Mouse (Mus musculus) limb, embryonic 14.5 days (tissue): Measurements from ENCODE around the gene B4galnt4. TPM values are rescaled to one million over a fixed set of nuclear protein-coding genes. Genes with fewer than 3 reads are reported as not detected.

Source experiments
- ATAC-seq: fragments of 200-750 bp; cut with Nextera tagmentation; 2 replicates; pipeline ENCODE4 v1.8.0; 2017; ENCODE audit warnings: low read depth, moderate number of reproducible peaks, moderate TSS enrichment; ENCODE audit not compliant: low FRiP score
- DNase-seq: peaks from one replicate; pipeline ENCODE4 v3.0.0-alpha.2; 2015; ENCODE audit warnings: low spot score
- H3K27ac ChIP-seq: fragments of 300-500 bp; sonication (generic); replicated peaks from 2 replicates; pipeline ENCODE4 v1.5.1; 2014; ENCODE audit warnings: low read depth, mild to moderate bottlenecking, low read length, moderate library complexity, mixed read lengths
- H3K27me3 ChIP-seq: fragments of 300-500 bp; sonication (generic); 2 replicates; pipeline ENCODE4 v1.6.1; 2014; ENCODE audit warnings: low read length, mixed read lengths; ENCODE audit not compliant: control insufficient read depth, insufficient read depth
- H3K36me3 ChIP-seq: fragments of 300-500 bp; sonication (generic); 2 replicates; pipeline ENCODE4 v1.6.1; 2014; ENCODE audit warnings: mild to moderate bottlenecking, low read length, moderate library complexity, mixed read lengths; ENCODE audit not compliant: control insufficient read depth, insufficient read depth
- H3K4me1 ChIP-seq: fragments of 300-500 bp; sonication (generic); 2 replicates; pipeline ENCODE4 v1.6.1; 2014; ENCODE audit warnings: antibody characterized with exemption, low read length, mixed read lengths; ENCODE audit not compliant: control insufficient read depth, insufficient read depth
- H3K4me2 ChIP-seq: fragments of 300-500 bp; sonication (generic); replicated peaks from 2 replicates; pipeline ENCODE4 v1.6.1; 2014; ENCODE audit warnings: low read depth, mild to moderate bottlenecking, low read length, moderate library complexity; ENCODE audit not compliant: severe bottlenecking
- H3K4me3 ChIP-seq: fragments of 300-500 bp; sonication (generic); replicated peaks from 2 replicates; pipeline ENCODE4 v1.5.1; 2014; ENCODE audit warnings: low read length
- H3K9ac ChIP-seq: fragments of 300-500 bp; sonication (generic); 2 replicates; pipeline ENCODE4 v1.6.1; 2014; ENCODE audit warnings: mild to moderate bottlenecking, low read depth, low read length, moderate library complexity; ENCODE audit not compliant: severe bottlenecking
- H3K9me3 ChIP-seq: fragments of 300-500 bp; sonication (generic); 2 replicates; pipeline ENCODE4 v1.6.1; 2016; ENCODE audit warnings: low read length; ENCODE audit not compliant: control insufficient read depth
- POLR2A ChIP-seq: fragments of 200-500 bp; IDR thresholded peaks from 2 replicates; pipeline ENCODE4 v1.8.0; 2012; ENCODE audit warnings: inconsistent platforms, mild to moderate bottlenecking, moderate library complexity, borderline replicate concordance; ENCODE audit not compliant: insufficient read depth, insufficient read length; ENCODE audit errors: extremely low read depth
- WGBS: fragments of 180-500 bp; shearing (Covaris S2); extraction: QIAGEN DNeasy Blood & Tissue Kit; methylation state at CpG from one replicate; pipeline ENCODE4 v1.1.7; 2014; 5-methylcytosine and 5-hydroxymethylcytosine counted together
- polyA plus RNA-seq, 2 experiments: library from polyadenylated mRNA; depleted of rRNA in 1 of 2; stranded (reverse) in 1 of 2; unstranded in 1 of 2; fragments of >200 nt; fragmentation: Nextera tagmentation in 1 of 2; extraction: Ambion mirVana in 1 of 2; gene quantifications; 2 replicates each; pipeline versions ENCODE4 v1.2.1 to v1.2.3; 2012 to 2014

Gene B4galnt4
- polyA plus RNA-seq, 2 experiments: 12.3 to 46.5 TPM

DNA sequence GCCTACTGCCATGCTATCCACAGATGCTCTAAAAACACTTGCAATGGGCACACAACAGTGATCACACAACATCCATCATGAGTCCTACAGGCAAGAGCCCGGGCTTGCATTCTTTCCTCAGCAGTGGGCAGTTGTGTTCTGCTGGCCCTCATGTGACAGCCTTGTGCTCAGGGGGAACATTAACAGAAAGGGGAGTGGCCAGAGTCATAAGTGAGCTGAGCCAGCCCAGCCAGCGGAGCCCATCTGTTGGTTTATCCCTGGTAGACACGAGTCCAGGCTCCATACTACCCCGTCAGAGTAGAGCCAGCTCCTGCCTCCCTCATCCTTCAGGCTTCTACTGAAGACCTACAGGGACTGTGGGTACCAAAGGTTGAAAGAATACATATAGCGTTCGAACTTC lies 33.0 kb downstream of the B4galnt4 start:
- Histone ChIP-seq H3K4me3 (no peak overlapping the region), H3K27me3 (peaks cover 9% of the 10 kb centered on the region), H3K9me3 (no peaks in the 10 kb centered on the region), H3K27ac (no peak overlapping the region), H3K9ac (no peak overlapping the region), H3K4me2 (no peak overlapping the region), H3K4me1 (no peaks in the 10 kb centered on the region), H3K36me3 (no peaks in the 10 kb centered on the region)
- 66% methylated on average over 6 of the region's 6 CpGs for WGBS
- ATAC-seq (no peak), DNase-seq (no peak)
- TF ChIP-seq POLR2A: no peak

DNA sequence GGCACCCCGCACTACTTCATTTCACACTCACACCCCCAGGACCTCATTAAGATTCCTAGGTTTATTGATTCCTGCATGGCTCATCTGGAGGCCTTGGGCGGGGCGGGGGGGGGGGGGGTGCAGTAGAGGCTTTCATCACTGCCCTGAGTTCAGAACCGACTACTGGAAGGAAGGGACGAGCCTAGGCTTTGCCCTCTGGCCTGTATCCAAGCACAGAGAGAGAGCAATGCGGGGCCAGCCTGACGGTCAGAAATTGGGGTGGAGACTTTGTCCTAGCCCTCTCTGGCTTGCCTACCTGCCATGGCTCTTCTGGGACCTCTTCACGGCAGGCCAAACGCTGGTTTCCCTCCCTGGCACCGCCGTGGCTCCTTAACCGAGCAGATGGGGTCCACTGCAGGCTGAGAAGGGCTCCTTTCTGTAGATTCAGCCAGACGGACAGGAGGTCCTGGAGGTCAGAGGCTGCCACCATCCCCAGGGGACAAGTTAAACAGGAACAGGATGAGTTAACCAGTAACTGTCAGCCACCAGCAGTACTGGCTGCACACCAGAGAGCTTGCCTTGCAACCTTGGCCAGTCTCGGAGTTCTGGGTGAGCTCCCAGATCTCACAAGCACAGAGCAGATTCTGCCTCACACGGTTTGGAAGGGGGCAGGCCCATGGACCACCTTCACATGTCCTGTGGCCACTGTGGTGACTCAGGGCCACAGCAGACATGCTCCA lies 33.7 kb downstream of the B4galnt4 start:
- H3K27ac ChIP-seq: no peak overlapping the region
- ATAC-seq: no peak
- H3K4me1 ChIP-seq: no peaks in the 10 kb centered on the region
- no peaks in the 10 kb centered on the region for H3K9me3 ChIP-seq
- DNase-seq: no peak
- no peak overlapping the region for H3K4me2 ChIP-seq
- H3K27me3 ChIP-seq: peaks cover 9% of the 10 kb centered on the region; the same call in 1 of the 2 replicates
- H3K4me3 ChIP-seq: no peak overlapping the region
- no peak overlapping the region for H3K9ac ChIP-seq
- no peak for TF ChIP-seq POLR2A
- no peaks in the 10 kb centered on the region for H3K36me3 ChIP-seq
- 54% methylated on average over 13 of the region's 15 CpGs for WGBS

DNA sequence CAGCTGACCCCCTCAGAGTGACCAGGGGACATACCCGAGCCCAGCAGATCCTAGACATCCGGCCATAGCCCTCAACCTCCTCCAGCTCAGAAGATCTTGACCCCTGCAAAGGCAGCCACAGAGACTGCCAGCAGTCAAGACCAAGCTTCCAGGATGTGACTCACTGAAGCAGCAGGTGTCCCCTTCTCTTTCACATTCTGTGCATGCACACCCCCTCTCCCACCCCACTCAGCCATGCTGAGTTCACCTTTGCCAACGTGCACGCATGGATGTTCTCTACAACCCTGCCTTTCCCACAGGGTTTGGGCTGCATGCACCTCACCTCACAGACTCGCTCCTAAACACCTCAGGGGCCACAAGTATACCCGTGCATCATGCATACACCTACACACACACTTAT lies 35.1 kb downstream of the B4galnt4 start:
- ATAC-seq (no peak), DNase-seq (no peak)
- H3K4me3 ChIP-seq: no peak overlapping the region
- no peaks in the 10 kb centered on the region for H3K9me3 ChIP-seq
- H3K9ac ChIP-seq: no peak overlapping the region
- H3K36me3 ChIP-seq: no peaks in the 10 kb centered on the region
- H3K4me2 ChIP-seq: no peak overlapping the region
- 73% methylated on average over 6 of the region's 6 CpGs for WGBS
- no peak for TF ChIP-seq POLR2A
- no peaks in the 10 kb centered on the region for H3K4me1 ChIP-seq
- H3K27ac ChIP-seq: no peak overlapping the region
- peaks cover 21% of the 10 kb centered on the region; the same call in 1 of the 2 replicates for H3K27me3 ChIP-seq

DNA sequence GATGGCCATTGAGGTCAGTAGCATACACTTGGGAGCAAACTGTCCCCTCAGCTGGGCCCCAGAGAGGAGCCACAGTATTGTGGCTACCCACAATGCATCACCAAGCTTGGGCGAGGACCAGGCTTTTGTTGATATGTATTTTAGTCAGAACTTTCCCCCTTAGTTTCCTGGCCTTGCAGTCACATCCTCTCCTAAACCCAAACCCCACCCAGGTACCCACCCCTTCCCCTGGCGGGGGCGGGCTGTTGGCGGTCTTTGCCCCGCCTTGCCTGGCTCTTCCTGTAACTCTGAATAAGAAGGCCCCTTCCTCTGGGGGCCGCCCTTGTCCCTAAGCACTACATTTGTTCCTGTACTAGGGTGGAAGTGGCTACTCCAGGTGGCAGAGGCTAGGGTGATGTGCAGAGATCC lies 35.7 kb downstream of the B4galnt4 start:
- WGBS: 49% methylated on average over 6 of the region's 6 CpGs
- H3K4me3 ChIP-seq: no peak overlapping the region
- H3K4me1 ChIP-seq: no peaks in the 10 kb centered on the region
- no peak overlapping the region for H3K4me2 ChIP-seq
- H3K27me3 ChIP-seq: peaks cover 27% of the 10 kb centered on the region; the same call in 1 of the 2 replicates
- no peak for ATAC-seq
- H3K27ac ChIP-seq: no peak overlapping the region
- no peaks in the 10 kb centered on the region for H3K36me3 ChIP-seq
- H3K9ac ChIP-seq: no peak overlapping the region
- DNase-seq: no peak
- no peak for TF ChIP-seq POLR2A
- H3K9me3 ChIP-seq: no peaks in the 10 kb centered on the region

DNA sequence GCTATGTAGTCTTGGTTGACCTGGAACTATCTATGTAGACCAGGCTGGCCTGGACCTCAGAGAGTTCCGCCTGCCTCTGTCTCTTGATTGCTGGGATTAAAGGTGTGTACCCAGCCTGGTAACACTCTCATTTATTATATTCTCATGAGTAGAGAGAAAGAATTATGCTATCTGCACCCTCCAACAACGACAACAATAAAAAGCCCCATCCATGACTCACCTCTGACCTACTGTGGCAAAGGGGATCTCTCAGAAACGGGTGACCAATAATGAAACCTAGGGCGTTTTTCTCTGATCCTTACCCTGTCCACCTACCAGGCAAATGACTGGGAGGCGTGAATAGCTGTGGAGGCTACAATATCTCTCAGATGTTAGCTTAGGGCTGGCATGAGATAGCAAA lies 36.3 kb downstream of the B4galnt4 start:
- WGBS: 79% methylated on average over 5 of the region's 5 CpGs
- no peak overlapping the region for H3K9ac ChIP-seq

More for the DNA sequence above, 36.3 kb downstream of the B4galnt4 start:
- Histone ChIP-seq H3K9me3 (no peaks in the 10 kb centered on the region), H3K27ac (no peak overlapping the region), H3K4me3 (no peak overlapping the region), H3K4me2 (no peak overlapping the region), H3K27me3 (peaks cover 31% of the 10 kb centered on the region; the same call in 1 of the 2 replicates), H3K36me3 (no peaks in the 10 kb centered on the region), H3K4me1 (no peaks in the 10 kb centered on the region)
- ATAC-seq (no peak), DNase-seq (no peak)
- no peak for TF ChIP-seq POLR2A
